Mouse (Mus musculus) erythroid progenitor cell, adult 5-6 weeks (primary cell): ENCODE results near the gene Hdac9. TPM values are rescaled to one million over a fixed set of nuclear protein-coding genes. Genes with fewer than 3 reads are reported as not detected.
"Not testable (repeated sequence)": the region's sequence is repeated elsewhere in the genome, so short reads cannot be mapped to it uniquely, and the experiment has no call there.

Experiments
- ATAC-seq: replicated peaks from 2 replicates; pipeline ENCODE4 v1.8.0; 2016; ENCODE audit warnings: moderate number of reproducible peaks, mild to moderate bottlenecking, moderate TSS enrichment, inconsistent platforms; ENCODE audit not compliant: poor library complexity, low FRiP score, severe bottlenecking
- total RNA-seq, 2 experiments: library from RNA; stranded (forward) in 1 of 2; stranded (reverse) in 1 of 2; fragments of 150-400 nt in 1 of 2; fragments of 186-747, 209-891 nt in 1 of 2; gene quantifications; 2 replicates each; pipeline versions ENCODE4 v1.2.3 to v1.2.4; 2015 to 2017; ENCODE audit warnings: low replicate concordance in 2 of 2

Hdac9 gene
- total RNA-seq, 2 experiments from 2014 or later, result 1.7 to 2.3 TPM

GRCm38 (mm10) chr12:34040061-34040460, 876.8 kb downstream of the Hdac9 start:
- ATAC-seq, result no peak

GRCm38 (mm10) chr12:34009796-34010195, 907.1 kb downstream of the Hdac9 start:
- ATAC-seq, result not testable (repeated sequence)

Other genes with a start within 250 kb of the Hdac9 start
- not detected in 2 replicates for gene Prps1l1, start 67.7 kb upstream of the Hdac9 start, total RNA-seq (2015; ENCODE audit: low replicate concordance)
- 2.2 TPM in 1 of 2 replicates, not detected in the other for gene Prps1l1, start 67.7 kb upstream of the Hdac9 start, total RNA-seq (2017; ENCODE audit: low replicate concordance)
- 14.1 and 31.0 TPM in 2 replicates for gene Snx13, start 130.1 kb upstream of the Hdac9 start, total RNA-seq (2015; ENCODE audit: low replicate concordance)
- gene Snx13, start 130.1 kb upstream of the Hdac9 start, total RNA-seq (2017; ENCODE audit: low replicate concordance), result 10.4 and 25.4 TPM in 2 replicates